Mouse (Mus musculus) MEL (cell line): ENCODE data around the gene Cdh23. TPM values are rescaled to one million over a fixed set of nuclear protein-coding genes. Genes with fewer than 3 reads are reported as not detected.

Source experiments
- DNase-seq: peaks from one replicate; pipeline ENCODE4 v3.0.0; 2011; ENCODE audit warnings: low read depth, low spot score
- H3K27ac ChIP-seq: 2 replicates; pipeline ENCODE4 v1.5.1; 2012; ENCODE audit warnings: low read depth, mild to moderate bottlenecking, control low read depth, low read length, moderate library complexity; ENCODE audit not compliant: control insufficient read depth
- H3K27me3 ChIP-seq, 2 experiments: fragments of 150-350 bp in 1 of 2; sonication (generic) in 1 of 2; 2 replicates each; pipeline ENCODE4 v1.6.1; 2012; ENCODE audit warnings: low read length in 2 of 2, mild to moderate bottlenecking in 2 of 2, improper control_type of control experiment in 1 of 2, moderate library complexity in 1 of 2; ENCODE audit not compliant: insufficient read depth in 2 of 2, control insufficient read depth in 1 of 2
- H3K36me3 ChIP-seq, 2 experiments: 2 replicates each; pipeline ENCODE4 v1.6.1; 2012 to 2014; ENCODE audit warnings: low read length in 2 of 2, improper control_type of control experiment in 1 of 2, inconsistent platforms in 1 of 2, mild to moderate bottlenecking in 1 of 2; ENCODE audit not compliant: insufficient read depth in 2 of 2, control insufficient read depth in 1 of 2
- H3K4me1 ChIP-seq, 2 experiments: fragments of 150-350 bp in 1 of 2; sonication (generic) in 1 of 2; 2 replicates each; pipeline ENCODE4 v1.6.1; 2012; ENCODE audit warnings: low read length in 2 of 2, improper control_type of control experiment in 1 of 2, mild to moderate bottlenecking in 1 of 2; ENCODE audit not compliant: insufficient read depth in 2 of 2, control insufficient read depth in 1 of 2
- H3K4me3 ChIP-seq, 2 experiments: fragments of 150-350 bp in 1 of 2; sonication (generic) in 1 of 2; 2 replicates each; pipeline ENCODE4 v1.5.1; 2012; ENCODE audit warnings: low read depth in 2 of 2, low read length in 2 of 2, mild to moderate bottlenecking in 2 of 2, moderate library complexity in 2 of 2, control low read depth in 1 of 2, improper control_type of control experiment in 1 of 2; ENCODE audit not compliant: control insufficient read depth in 1 of 2, insufficient read depth in 1 of 2
- H3K79me2 ChIP-seq: 2 replicates; pipeline ENCODE4 v1.6.1; 2012; ENCODE audit warnings: mild to moderate bottlenecking, low read length, moderate library complexity; ENCODE audit not compliant: control insufficient read depth, poor library complexity, insufficient read depth
- H3K9ac ChIP-seq: 2 replicates; pipeline ENCODE4 v1.6.1; 2012; ENCODE audit warnings: low read depth, mild to moderate bottlenecking, control low read depth, low read length, moderate library complexity; ENCODE audit not compliant: control insufficient read depth, poor library complexity, severe bottlenecking
- H3K9me3 ChIP-seq: fragments of 150-350 bp; sonication (generic); replicated peaks from 2 replicates; pipeline ENCODE4 v1.6.1; 2012; ENCODE audit warnings: mild to moderate bottlenecking, low read length, improper control_type of control experiment, moderate library complexity; ENCODE audit not compliant: insufficient read depth
- BHLHE40 ChIP-seq: IDR thresholded peaks from 2 replicates; pipeline ENCODE4 v1.6.1; 2012; ENCODE audit warnings: low read depth, mild to moderate bottlenecking, inconsistent platforms, low read length, improper control_type of control experiment, borderline replicate concordance
- CHD2 ChIP-seq: IDR thresholded peaks from 2 replicates; pipeline ENCODE4 v1.6.1; 2011; ENCODE audit warnings: low read length, improper control_type of control experiment
- CTCF ChIP-seq, 3 experiments: IDR thresholded peaks in 2 of 3; conservative IDR thresholded peaks in 1 of 3; 2 replicates each; pipeline ENCODE4 v1.5.1; 2011 to 2012; ENCODE audit warnings: low read length in 3 of 3, low read depth in 2 of 3, mild to moderate bottlenecking in 2 of 3, improper control_type of control experiment in 1 of 3, inconsistent platforms in 1 of 3, mixed read lengths in 1 of 3, moderate library complexity in 1 of 3; ENCODE audit not compliant: control insufficient read depth in 1 of 3, insufficient read depth in 1 of 3, poor library complexity in 1 of 3, severe bottlenecking in 1 of 3
- E2F4 ChIP-seq: IDR thresholded peaks from 2 replicates; pipeline ENCODE4 v1.6.1; 2011; ENCODE audit warnings: low read depth, low read length, improper control_type of control experiment, borderline replicate concordance
- ELF1 ChIP-seq: IDR thresholded peaks from 2 replicates; pipeline ENCODE4 v1.6.1; 2014; ENCODE audit warnings: low read depth, mild to moderate bottlenecking, inconsistent platforms, low read length, improper control_type of control experiment, moderate library complexity
- EP300 ChIP-seq, 2 experiments: IDR thresholded peaks; 2 replicates each; pipeline ENCODE4 v1.6.1; 2011; ENCODE audit warnings: improper control_type of control experiment in 2 of 2, low read length in 2 of 2, low read depth in 1 of 2, mild to moderate bottlenecking in 1 of 2
- GABPA ChIP-seq: IDR thresholded peaks from 2 replicates; pipeline ENCODE4 v1.6.1; 2012; ENCODE audit warnings: low read depth, mild to moderate bottlenecking, inconsistent platforms, low read length, improper control_type of control experiment, moderate library complexity
- GATA1 ChIP-seq: IDR thresholded peaks from 2 replicates; pipeline ENCODE4 v1.6.1; 2011; ENCODE audit warnings: low read depth, low read length, improper control_type of control experiment
- HCFC1 ChIP-seq: IDR thresholded peaks from 2 replicates; pipeline ENCODE4 v1.6.1; 2012; ENCODE audit warnings: low read depth, mild to moderate bottlenecking, inconsistent platforms, low read length, improper control_type of control experiment, moderate library complexity
- KAT2A ChIP-seq: conservative IDR thresholded peaks from 2 replicates; pipeline ENCODE4 v1.6.1; 2012; ENCODE audit warnings: low read depth, low read length, improper control_type of control experiment, inconsistent platforms
- MAX ChIP-seq: IDR thresholded peaks from 2 replicates; pipeline ENCODE4 v1.6.1; 2011; ENCODE audit warnings: low read length, improper control_type of control experiment
- MAZ ChIP-seq: IDR thresholded peaks from 2 replicates; pipeline ENCODE4 v1.6.1; 2012; ENCODE audit warnings: low read depth, mild to moderate bottlenecking, inconsistent platforms, low read length, improper control_type of control experiment
- MEF2A ChIP-seq: IDR thresholded peaks from 2 replicates; pipeline ENCODE4 v1.6.1; 2014; ENCODE audit warnings: low read depth, mild to moderate bottlenecking, inconsistent platforms, low read length, improper control_type of control experiment; ENCODE audit not compliant: poor library complexity, insufficient replicate concordance, severe bottlenecking; ENCODE audit errors: extremely low read depth
- MXI1 ChIP-seq: IDR thresholded peaks from 2 replicates; pipeline ENCODE4 v1.6.1; 2011; ENCODE audit warnings: mild to moderate bottlenecking, low read depth, low read length, improper control_type of control experiment
- MYB ChIP-seq: IDR thresholded peaks from 2 replicates; pipeline ENCODE4 v1.6.1; 2011; ENCODE audit warnings: mild to moderate bottlenecking, low read depth, low read length, improper control_type of control experiment
- MYC ChIP-seq: IDR thresholded peaks from 2 replicates; pipeline ENCODE4 v1.6.1; 2011; ENCODE audit warnings: low read depth, mild to moderate bottlenecking, low read length, improper control_type of control experiment, moderate library complexity
- POLR2A ChIP-seq, 2 experiments: IDR thresholded peaks; 2 replicates each; pipeline ENCODE4 v1.6.1; 2011 to 2012; ENCODE audit warnings: low read length in 2 of 2, mild to moderate bottlenecking in 2 of 2, control low read depth in 1 of 2, improper control_type of control experiment in 1 of 2, low read depth in 1 of 2, moderate library complexity in 1 of 2; ENCODE audit not compliant: control insufficient read depth in 1 of 2, insufficient read depth in 1 of 2, poor library complexity in 1 of 2
- POLR2AphosphoS5 ChIP-seq: IDR thresholded peaks from 2 replicates; pipeline ENCODE4 v1.6.1; 2012; ENCODE audit warnings: low read depth, borderline replicate concordance, mild to moderate bottlenecking, inconsistent platforms, low read length, moderate library complexity, mixed read lengths
- RCOR1 ChIP-seq: IDR thresholded peaks from 2 replicates; pipeline ENCODE4 v1.6.1; 2012; ENCODE audit warnings: low read depth, mild to moderate bottlenecking, inconsistent platforms, low read length, improper control_type of control experiment
- SMC3 ChIP-seq: IDR thresholded peaks from 2 replicates; pipeline ENCODE4 v1.6.1; 2011; ENCODE audit warnings: low read depth, low read length, improper control_type of control experiment
- TAL1 ChIP-seq: IDR thresholded peaks from 2 replicates; pipeline ENCODE4 v1.6.1; 2012; ENCODE audit warnings: mild to moderate bottlenecking, inconsistent platforms, low read length, moderate library complexity, mixed read lengths
- TBP ChIP-seq: IDR thresholded peaks from 2 replicates; pipeline ENCODE4 v1.8.0; 2011; ENCODE audit warnings: low read depth, low read length, improper control_type of control experiment
- TCF12 ChIP-seq: IDR thresholded peaks from 2 replicates; pipeline ENCODE4 v1.6.1; 2014; ENCODE audit warnings: low read depth, mild to moderate bottlenecking, inconsistent platforms, low read length, improper control_type of control experiment, moderate library complexity
- USF1 ChIP-seq: IDR thresholded peaks from 2 replicates; pipeline ENCODE4 v1.6.1; 2014; ENCODE audit warnings: low read depth, mild to moderate bottlenecking, inconsistent platforms, low read length, improper control_type of control experiment, moderate library complexity
- ZC3H11A ChIP-seq: IDR thresholded peaks from 2 replicates; pipeline ENCODE4 v1.6.1; 2012; ENCODE audit warnings: low read depth, mild to moderate bottlenecking, inconsistent platforms, low read length, improper control_type of control experiment
- ZKSCAN1 ChIP-seq: IDR thresholded peaks from 2 replicates; pipeline ENCODE4 v1.6.1; 2012; ENCODE audit warnings: low read depth, mild to moderate bottlenecking, inconsistent platforms, low read length, improper control_type of control experiment, moderate library complexity
- ZNF384 ChIP-seq: IDR thresholded peaks from 2 replicates; pipeline ENCODE4 v1.6.1; 2012; ENCODE audit warnings: low read depth, mild to moderate bottlenecking, inconsistent platforms, low read length, improper control_type of control experiment
- polyA plus RNA-seq, 2 experiments: library from polyadenylated mRNA; stranded (reverse) in 1 of 2; unstranded in 1 of 2; fragments of >175 nt in 1 of 2; fragments of >200 nt in 1 of 2; gene quantifications; 2 replicates each; pipeline versions ENCODE4 v1.2.1 to v1.2.4; 2012; ENCODE audit warnings: low replicate concordance in 2 of 2, low read depth in 1 of 2; ENCODE audit not compliant: insufficient read length in 2 of 2, insufficient read depth in 1 of 2, missing spikeins in 1 of 2
- total RNA-seq: library from RNA; depleted of rRNA; stranded (reverse); fragments of 300-350 nt; gene quantifications from 2 replicates; pipeline ENCODE4 v1.2.3, GENCODE M21; 2012

Gene Cdh23
- total and polyA plus RNA-seq, 3 experiments, result 0.04 TPM; not detected in 2

DNA sequence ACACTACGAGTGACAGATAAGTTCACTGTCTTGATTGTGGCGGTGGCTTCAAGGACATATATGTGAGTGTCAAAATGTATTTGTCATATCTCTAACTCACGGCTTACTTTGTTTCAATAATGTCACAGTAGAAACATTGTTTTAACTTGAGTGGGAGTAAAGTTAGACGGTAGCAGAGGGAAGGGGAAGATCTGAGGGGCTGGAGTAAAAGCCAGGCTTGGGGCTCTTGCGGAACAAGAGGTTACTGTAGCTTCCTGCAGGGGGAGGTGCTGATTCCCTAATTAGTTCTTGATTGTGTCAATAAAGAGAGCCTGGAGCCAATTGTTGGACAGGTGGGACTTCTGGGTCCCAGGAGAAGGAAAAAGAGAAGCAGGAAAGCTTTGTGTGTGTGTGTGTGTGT, 70.2 kb downstream of the Cdh23 start:
- H3K9me3 ChIP-seq, result no peaks in the 10 kb centered on the region
- H3K27ac ChIP-seq, result no peak overlapping the region
- TF ChIP-seq POLR2AphosphoS5 (no peak), TAL1 (no peak), ELF1 (no peak), MYC (no peak), MAX (no peak), USF1 (no peak), MAZ (no peak), CTCF (IDR thresholded peaks at IDR 0.05 in 2 of 3, conservative IDR thresholded peaks at IDR 0.05 in 1 of 3; ENCODE audit: control insufficient read depth in 1 of 3, insufficient read depth in 1 of 3, low read depth in 2 of 3, low read length in 3 of 3, poor library complexity in 1 of 3, severe bottlenecking in 1 of 3) (no peak), MYB (no peak), MXI1 (no peak), E2F4 (no peak), ZNF384 (no peak), EP300 (IDR thresholded peaks at IDR 0.05; ENCODE audit: low read depth in 1 of 2, low read length in 2 of 2) (no peak), TCF12 (no peak), ZKSCAN1 (no peak), BHLHE40 (no peak)
- H3K9ac ChIP-seq, result no peak overlapping the region
- no peak overlapping the region for H3K4me3 ChIP-seq
- DNase-seq, result no peak
- no peaks in the 10 kb centered on the region for H3K27me3 ChIP-seq
- no peaks in the 10 kb centered on the region for H3K79me2 ChIP-seq
- no peaks in the 10 kb centered on the region for H3K4me1 ChIP-seq
- H3K36me3 ChIP-seq, result no peaks in the 10 kb centered on the region

DNA sequence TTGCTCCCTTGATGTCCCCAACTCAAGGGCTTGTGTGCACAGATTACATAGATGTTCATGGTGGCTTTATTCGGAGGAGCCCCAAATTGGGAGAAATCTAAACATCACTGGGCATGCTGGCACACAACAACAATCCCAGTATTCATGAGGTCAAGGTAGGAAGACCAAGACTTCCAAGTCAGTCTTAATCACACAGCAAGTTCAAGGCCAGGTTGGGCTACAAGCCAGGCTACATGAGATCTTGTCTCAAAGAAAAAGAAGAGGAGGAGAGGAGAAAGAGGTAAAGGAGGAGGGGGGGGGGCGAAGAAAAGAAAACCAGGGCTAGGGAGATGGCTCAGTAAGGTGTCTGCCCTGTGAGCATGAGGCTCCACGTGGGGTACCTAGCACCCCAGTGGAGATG, 70.8 kb downstream of the Cdh23 start:
- no peak for DNase-seq
- H3K36me3 ChIP-seq, result no peaks in the 10 kb centered on the region
- H3K4me3 ChIP-seq, result no peak overlapping the region
- H3K9ac ChIP-seq, result no peak overlapping the region
- TF ChIP-seq TBP, result no peak
- no peak for TF ChIP-seq HCFC1
- TF ChIP-seq RCOR1, result no peak
- no peak for TF ChIP-seq MYB
- no peak for TF ChIP-seq GABPA
- TF ChIP-seq MEF2A, result no peak
- no peak for TF ChIP-seq POLR2A (IDR thresholded peaks at IDR 0.05; ENCODE audit: control insufficient read depth in 1 of 2, insufficient read depth in 1 of 2, low read depth in 1 of 2, low read length in 2 of 2, poor library complexity in 1 of 2)
- no peak for TF ChIP-seq CTCF (IDR thresholded peaks at IDR 0.05 in 2 of 3, conservative IDR thresholded peaks at IDR 0.05 in 1 of 3; ENCODE audit: control insufficient read depth in 1 of 3, insufficient read depth in 1 of 3, low read depth in 2 of 3, low read length in 3 of 3, poor library complexity in 1 of 3, severe bottlenecking in 1 of 3)
- no peak for TF ChIP-seq ZKSCAN1
- TF ChIP-seq MAZ, result no peak
- TF ChIP-seq TAL1, result no peak
- no peak for TF ChIP-seq USF1
- no peak for TF ChIP-seq ZC3H11A
- TF ChIP-seq SMC3, result no peak
- TF ChIP-seq BHLHE40, result no peak
- TF ChIP-seq CHD2, result no peak
- no peak for TF ChIP-seq GATA1
- TF ChIP-seq KAT2A, result no peak
- TF ChIP-seq POLR2AphosphoS5, result no peak
- H3K9me3 ChIP-seq, result no peaks in the 10 kb centered on the region
- H3K27me3 ChIP-seq, result no peaks in the 10 kb centered on the region
- no peak overlapping the region for H3K27ac ChIP-seq
- no peaks in the 10 kb centered on the region for H3K4me1 ChIP-seq
- no peaks in the 10 kb centered on the region for H3K79me2 ChIP-seq
